Mouse (Mus musculus): ENCODE measurements around the gene Zbtb12.

GRCm38 (mm10) chr17:34913930-34914665, 34.8 kb downstream of the Zbtb12 start, which contains the start of gene Slc44a4:
- TF ChIP-seq GATA1 (IDR thresholded peaks at IDR 0.05; ENCODE audit: borderline replicate concordance, low read length) (no peak), FLI1 (IDR thresholded peaks at IDR 0.05; ENCODE audit: low read length) (no peak)
